Mouse (Mus musculus) C2C12 (cell line): ENCODE data around the gene Atg9b.

Experiments
- MYOD1 ChIP-seq: IDR thresholded peaks from one replicate; pipeline ENCODE4 v1.6.1; 2011; ENCODE audit warnings: low read depth; ENCODE audit not compliant: control insufficient read depth, insufficient read length
- USF1 ChIP-seq: IDR thresholded peaks from one replicate; pipeline ENCODE4 v1.6.1; 2011; ENCODE audit warnings: low read depth, mild to moderate bottlenecking, control low read depth, moderate library complexity

DNA sequence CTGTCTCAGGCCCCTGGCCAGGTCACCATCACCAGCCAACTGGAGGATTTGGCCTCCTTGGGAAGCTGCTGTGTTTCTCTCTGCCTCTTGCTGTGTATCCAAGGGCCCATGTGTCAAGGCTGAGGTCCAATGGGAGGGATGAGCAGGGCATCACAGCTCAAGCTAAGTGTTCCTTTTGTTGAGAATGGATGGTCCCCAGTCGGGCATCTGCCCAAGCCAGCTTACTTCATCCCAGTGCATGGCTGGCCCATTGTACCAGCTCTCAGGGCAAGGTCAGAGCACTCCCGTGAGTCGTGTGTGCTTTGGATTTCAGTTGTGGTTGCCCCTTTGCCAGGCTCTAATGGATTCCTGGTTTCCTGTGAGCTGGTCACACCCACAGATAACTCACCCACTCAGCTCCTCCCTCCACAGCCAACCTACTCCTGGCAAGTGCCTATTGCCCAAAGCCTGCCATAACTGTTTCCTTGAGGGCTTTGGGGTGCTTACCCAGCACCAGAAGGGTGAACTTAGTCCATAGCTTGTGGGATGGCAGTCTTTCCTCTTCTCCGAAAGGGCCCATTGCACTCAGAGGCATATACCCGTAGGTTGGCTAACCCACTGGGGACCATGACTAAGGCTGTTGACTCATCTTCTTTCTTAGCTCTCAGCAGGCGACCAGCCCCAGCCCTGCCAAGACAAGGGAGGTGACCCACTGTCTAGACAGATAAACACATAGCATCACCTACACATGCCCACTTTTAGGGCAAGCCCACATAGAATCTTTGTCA lies 12.8 kb upstream of the Atg9b start:
- no peak for TF ChIP-seq USF1
- no peak for TF ChIP-seq MYOD1
